Mouse (Mus musculus): ENCODE data around the gene Spop.
"Not testable (repeated sequence)": the region's sequence is repeated elsewhere in the genome, so short reads cannot be mapped to it uniquely, and the experiment has no call there.

Spop gene

DNA sequence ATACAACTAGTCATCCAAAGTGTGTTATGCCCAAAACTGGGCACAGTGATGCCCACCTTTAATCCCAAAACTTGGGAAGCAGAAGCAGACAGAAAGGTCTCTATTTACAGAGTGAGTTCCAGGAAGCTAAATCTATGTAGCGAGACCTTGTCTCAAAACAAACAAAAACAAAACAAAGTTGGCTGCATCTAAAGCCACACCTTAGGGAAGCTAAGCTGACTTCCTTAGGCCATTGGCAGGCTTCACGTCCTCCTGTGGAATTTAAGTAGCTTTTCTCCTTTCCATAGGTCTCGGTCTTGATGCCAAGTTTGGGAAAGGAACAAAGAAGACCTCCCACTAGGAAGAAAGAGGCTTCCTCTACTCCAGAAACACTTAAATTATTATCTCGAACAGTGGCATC lies 22.7 kb upstream of the Spop start:
- no peak for DNase-seq (ENCODE audit: extremely low read depth, low read depth, low spot score)

DNA sequence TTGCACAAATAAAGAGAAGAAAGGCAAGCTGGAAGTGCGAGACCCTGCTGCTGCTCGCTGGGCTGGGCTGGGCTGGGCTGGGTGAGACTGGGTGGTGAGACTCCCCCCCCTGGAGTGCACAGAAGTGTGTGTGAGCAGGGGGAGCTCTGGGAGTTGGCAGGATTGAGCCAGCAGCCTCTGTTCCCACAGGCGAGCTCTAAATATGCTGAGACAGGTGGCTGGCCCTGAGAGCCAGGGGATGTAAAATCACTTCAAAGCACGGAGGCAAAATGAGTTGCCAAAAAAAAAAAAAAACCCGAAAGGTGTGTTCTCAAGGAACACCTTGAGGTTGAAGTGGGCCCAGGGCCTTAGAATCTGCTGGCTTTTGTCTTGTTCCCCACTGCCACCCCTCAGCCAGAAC lies 22.1 kb upstream of the Spop start:
- DNase-seq (ENCODE audit: extremely low read depth, low read depth, low spot score) = no peak

- no peak for DNase-seq (ENCODE audit: extremely low read depth, low read depth, low spot score)
Observed at GRCm38 (mm10) chr11:95392223-95392667, 21.6 kb upstream of the Spop start.

- no peak for DNase-seq (ENCODE audit: extremely low read depth, low read depth, low spot score)
Observed at GRCm38 (mm10) chr11:95392708-95393499, 21.0 kb upstream of the Spop start.

DNA sequence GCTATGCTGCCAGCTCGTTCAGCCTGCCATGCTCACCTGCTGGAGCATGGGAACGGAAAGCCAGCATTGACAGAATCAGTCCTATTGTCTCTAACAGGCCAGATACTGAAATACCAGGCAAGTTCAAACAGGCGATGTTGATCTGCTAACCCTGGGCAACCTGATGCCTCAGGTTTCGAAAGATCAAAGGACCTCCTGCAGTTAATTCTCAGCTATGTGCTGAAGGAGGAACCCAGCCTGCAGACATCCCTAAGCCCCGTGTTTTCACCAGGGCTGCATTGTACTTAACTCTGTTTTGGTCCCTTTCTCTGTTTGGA lies 20.4 kb upstream of the Spop start:
- peak; percentile 95 for DNase-seq (ENCODE audit: extremely low read depth, low read depth, low spot score)

DNA sequence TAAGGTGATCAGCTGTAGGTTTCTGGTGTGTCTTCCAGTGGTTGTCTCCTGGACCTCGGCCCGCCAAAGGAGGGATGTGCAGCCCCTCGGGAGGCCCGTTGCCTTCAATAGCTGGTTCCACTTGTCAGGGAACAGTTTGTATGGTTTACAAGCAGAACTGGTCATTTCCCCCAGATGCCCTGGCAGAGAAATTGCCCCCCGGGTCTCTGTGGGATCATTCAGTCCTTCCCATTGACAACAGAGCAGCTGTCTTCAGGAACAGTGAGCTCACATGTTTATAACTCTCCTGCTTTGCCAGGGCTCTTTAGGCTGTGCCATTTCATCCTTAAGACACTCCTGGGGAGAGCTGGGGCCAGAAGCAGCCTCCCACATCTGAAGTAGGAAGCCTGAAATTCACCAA lies 19.8 kb upstream of the Spop start:
- DNase-seq (ENCODE audit: extremely low read depth, low read depth, low spot score) = no peak

- no peak for DNase-seq (ENCODE audit: extremely low read depth, low read depth, low spot score)
Observed at GRCm38 (mm10) chr11:95396548-95396947, 17.3 kb upstream of the Spop start.

- DNase-seq (ENCODE audit: extremely low read depth, low read depth, low spot score) = no peak
Observed at GRCm38 (mm10) chr11:95397843-95398835, 15.7 kb upstream of the Spop start.

- no peak for DNase-seq (ENCODE audit: extremely low read depth, low read depth, low spot score)
Observed at GRCm38 (mm10) chr11:95399520-95400020, 14.3 kb upstream of the Spop start.

DNA sequence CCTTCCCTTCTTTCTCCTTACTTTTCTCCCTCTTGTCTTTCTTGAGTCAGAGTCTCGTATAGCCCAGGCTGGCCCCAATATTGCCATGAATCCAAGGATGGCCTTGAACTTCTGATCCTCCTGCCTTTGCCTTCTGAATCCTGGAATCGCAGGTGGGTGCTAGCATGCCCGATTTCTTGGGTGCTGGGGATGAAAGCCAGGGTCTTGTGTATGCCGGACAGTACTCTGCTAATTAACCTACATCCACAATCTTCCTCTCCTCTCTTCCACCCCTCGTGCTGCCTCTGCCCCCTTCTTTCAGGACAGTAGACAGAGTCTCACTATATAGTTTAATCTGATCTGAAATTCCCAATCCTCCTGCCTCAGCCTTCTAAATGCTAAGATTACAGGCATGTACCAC lies 12.3 kb upstream of the Spop start:
- DNase-seq (ENCODE audit: extremely low read depth, low read depth, low spot score) = no peak

DNA sequence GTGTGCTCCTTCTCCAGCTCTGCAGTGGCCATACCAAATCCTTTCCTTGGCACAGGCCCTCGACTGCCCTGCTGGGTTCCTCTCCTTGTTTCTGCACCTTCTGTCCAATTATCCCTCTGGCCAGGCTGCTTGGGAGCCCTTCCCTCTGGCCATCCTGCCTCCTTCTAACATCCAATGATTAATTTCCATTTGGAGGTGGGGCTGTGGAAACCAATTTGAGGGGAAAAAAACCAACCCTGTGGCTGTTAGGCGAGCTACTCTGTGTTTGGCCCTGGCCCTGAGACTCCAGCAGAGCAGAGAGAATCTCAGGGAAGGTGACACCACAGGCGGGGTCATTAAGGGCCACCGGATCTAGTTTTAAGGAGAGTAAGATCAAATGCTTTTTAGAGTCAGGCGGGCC lies 11.7 kb upstream of the Spop start:
- no peak for DNase-seq (ENCODE audit: extremely low read depth, low read depth, low spot score)

- no peak for DNase-seq (ENCODE audit: extremely low read depth, low read depth, low spot score)
Observed at GRCm38 (mm10) chr11:95402658-95403101, 11.2 kb upstream of the Spop start.

DNA sequence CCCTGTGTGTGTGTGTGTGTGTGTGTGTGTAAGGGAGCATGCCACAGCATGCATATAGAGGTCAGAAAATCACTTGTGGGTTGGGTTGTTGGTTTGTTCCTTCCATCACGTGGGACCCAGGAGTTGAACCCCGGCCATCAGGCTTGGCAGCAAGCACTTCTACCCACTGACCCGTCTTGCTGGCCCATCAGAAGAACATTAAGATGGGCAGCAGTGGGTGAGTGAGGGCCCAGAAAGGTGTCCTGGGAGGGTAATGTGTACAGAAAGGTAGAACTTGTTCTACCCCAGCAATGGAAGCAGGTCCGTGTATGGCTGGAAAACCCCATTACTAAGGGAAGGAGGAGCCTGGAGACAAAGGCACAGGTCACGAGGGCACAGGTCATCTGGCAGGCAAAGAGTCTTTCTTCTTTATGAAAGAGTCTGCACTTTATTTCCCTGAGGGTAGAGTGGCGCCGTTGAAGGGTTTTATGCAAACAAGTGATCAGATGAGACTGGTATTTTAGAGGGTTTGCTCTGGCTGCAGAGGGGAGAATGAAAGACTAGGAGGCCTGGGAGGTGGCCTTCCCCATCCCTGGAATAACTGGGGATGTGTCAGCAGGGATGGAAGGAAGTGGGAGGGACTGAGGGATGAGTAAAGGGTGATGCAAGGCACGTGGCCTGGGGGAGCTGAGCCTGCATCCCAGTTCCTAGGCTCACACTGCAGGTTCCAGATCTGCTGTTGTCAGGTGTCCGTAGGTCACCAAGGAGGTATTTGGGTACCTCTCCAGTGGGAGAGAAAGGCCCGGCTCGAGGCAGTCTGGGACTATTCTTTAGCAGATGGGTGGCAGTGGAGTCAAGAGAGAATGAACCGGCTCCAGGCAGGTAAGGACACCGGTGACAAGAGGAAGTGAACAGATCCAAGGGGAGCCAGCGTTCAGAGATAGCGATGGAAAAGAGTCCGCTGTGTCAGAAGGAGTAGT lies 10.2 kb upstream of the Spop start:
- DNase-seq (ENCODE audit: extremely low read depth, low read depth, low spot score) = no peak

DNA sequence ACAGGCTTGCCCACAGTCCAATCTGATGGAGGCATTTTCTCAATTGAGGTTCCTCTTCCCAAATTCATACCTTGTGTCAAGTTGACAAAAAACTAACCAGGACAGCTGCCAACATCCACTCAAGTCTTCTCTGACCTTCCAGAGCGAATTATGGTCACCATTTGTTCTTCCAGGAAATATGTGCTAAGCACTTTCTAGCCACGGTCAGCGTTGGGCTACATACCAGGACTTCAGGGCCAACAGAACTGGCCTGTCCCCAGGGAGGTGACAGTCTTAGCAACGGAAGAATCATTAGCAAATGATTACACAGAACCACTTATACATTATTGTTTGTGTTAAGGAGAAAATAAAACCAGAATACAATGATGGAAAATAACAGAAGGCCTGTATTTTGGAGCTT lies 8.1 kb upstream of the Spop start:
- no peak for DNase-seq (ENCODE audit: extremely low read depth, low read depth, low spot score)

DNA sequence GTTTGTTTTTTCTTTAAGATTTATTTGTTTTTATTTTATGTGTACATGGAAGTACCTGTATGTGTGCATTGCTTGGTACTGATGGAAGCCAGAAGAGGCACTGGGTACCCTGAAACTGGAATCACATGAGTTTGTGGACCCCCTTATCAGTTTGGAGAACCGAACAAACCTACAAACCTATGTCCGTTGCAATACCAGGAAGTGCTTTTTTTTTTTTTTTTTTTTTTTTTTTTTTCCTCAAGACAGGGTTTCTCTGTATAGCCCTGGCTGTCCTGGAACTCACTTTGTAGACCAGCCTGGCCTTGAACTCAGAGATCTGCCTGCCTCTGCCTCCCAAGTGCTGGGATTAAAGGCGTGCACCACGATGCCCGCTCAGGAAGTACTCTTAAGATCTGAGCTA lies 7.5 kb upstream of the Spop start:
- not testable (repeated sequence) for DNase-seq (ENCODE audit: extremely low read depth, low read depth, low spot score)

DNA sequence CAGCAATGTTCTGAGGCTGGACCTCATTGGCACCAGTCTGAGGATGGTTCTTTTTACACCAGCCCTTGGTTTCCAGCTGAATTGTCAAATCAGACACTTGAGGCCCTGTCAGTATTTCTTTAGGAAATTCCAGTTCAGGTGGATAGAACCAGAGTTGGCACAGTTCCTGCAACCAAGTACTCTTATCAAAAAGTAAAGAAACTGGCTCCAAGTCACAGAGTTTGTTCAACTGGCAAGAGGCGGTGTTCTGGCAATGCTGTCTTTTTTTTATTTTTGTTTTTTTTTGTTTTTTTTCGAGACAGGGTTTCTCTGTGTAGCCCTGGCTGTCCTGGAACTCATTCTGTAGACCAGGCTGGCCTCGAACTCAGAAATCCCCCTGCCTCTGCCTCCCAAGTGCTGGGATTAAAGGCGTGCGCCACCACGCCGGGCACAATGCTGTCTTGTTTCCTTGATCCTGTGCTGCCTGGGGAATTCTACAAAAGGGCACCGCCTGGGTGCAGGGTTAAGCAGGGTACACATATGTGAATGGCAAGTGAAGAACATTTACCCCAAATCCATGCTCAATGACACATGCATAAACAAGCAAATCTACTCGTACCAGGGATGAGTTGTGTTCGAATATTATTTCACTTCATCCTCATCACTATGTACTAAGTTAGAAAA lies 4.3 kb upstream of the Spop start:
- DNase-seq (ENCODE audit: extremely low read depth, low read depth, low spot score) = no peak

DNA sequence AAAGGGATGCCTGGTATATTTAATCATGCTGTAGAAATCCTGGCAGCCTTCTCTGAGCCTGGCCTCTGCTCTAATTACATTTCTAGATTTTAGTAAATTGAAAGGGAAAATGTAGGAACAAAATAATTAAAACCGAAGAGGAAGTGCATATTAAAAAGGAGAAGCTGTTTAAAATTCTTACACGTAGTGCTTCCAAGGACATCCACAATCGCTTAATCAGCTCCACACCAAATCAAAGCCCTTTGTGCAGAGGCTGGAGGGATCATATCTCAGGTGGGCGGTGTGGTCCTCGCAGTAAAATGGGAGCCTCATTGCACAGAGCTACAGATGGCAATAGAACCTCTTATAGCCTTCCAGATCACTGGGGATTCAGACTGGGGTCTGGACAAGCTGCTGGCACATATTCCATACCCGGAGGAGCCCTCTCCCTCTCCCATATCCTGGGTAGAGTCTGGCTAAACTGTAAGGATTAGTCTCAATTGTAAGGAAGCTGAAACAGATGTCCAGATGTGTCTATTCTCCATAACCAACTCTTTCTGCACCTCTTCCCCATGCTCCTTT lies 2.3 kb upstream of the Spop start:
- no peak for DNase-seq (ENCODE audit: extremely low read depth, low read depth, low spot score)

GRCm38 (mm10) chr11:95412615-95413014 lies 1.3 kb upstream of the Spop start:
- peak; percentile 94 for DNase-seq (ENCODE audit: extremely low read depth, low read depth, low spot score)

GRCm38 (mm10) chr11:95414536-95415161 lies 769 bp downstream of the Spop start:
- DNase-seq (ENCODE audit: extremely low read depth, low read depth, low spot score) = no peak

Data from fat pad, adult 2 months (tissue).